Mouse (Mus musculus): Measurements from ENCODE around the gene Schip1. TPM values are rescaled to one million over a fixed set of nuclear protein-coding genes. Genes with fewer than 3 reads are reported as not detected.

Gene Schip1
- polyA plus RNA-seq, 1 experiment from 2014 or later: 2.3 TPM

DNA sequence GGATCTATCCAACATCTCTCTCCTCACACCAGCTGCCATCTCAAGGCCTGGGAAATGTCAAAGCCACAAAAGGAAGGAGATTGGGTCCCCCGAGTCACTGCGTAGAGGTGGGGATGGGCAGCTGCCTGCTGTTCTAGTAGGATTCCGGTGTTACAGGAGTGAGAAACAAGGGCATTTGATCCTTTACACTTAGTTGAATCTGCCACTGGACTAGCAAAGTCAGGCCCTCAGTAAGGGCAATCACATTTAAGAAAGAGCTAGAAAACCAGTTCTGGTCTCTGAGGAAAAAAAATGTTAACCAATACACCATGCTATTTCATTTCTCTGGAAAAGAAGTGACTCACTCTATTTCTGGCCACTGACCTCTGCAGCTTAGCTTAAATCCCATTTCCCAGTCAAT is 566.2 kb downstream of the Schip1 start:
- no peaks in the 10 kb centered on the region for H3K4me1 ChIP-seq (ENCODE audit: insufficient read depth)
- no peaks in the 10 kb centered on the region for H3K9me3 ChIP-seq (ENCODE audit: low read length)
- no peak overlapping the region for H3K27ac ChIP-seq (ENCODE audit: low read depth)
- H3K4me3 ChIP-seq (ENCODE audit: low read depth, low read length): no peak overlapping the region
- DNase-seq: no peak
- no peak overlapping the region for H3K9ac ChIP-seq (replicated peaks)
- TF ChIP-seq EP300 (IDR thresholded peaks at IDR 0.05; ENCODE audit: low read depth): no peak
- TF ChIP-seq CTCF (IDR thresholded peaks at IDR 0.05; ENCODE audit: low read depth): no peak
- 76% methylated on average over 3 of the region's 3 CpGs for WGBS (ENCODE audit: insufficient replicate concordance)
- no peak overlapping the region for H3K4me2 ChIP-seq (ENCODE audit: low read depth, low read length)
- H3K27me3 ChIP-seq (ENCODE audit: insufficient read depth, low read length): no peaks in the 10 kb centered on the region
- no peaks in the 10 kb centered on the region for H3K36me3 ChIP-seq (replicated peaks; ENCODE audit: insufficient read depth, low read length)
- ATAC-seq: no peak

DNA sequence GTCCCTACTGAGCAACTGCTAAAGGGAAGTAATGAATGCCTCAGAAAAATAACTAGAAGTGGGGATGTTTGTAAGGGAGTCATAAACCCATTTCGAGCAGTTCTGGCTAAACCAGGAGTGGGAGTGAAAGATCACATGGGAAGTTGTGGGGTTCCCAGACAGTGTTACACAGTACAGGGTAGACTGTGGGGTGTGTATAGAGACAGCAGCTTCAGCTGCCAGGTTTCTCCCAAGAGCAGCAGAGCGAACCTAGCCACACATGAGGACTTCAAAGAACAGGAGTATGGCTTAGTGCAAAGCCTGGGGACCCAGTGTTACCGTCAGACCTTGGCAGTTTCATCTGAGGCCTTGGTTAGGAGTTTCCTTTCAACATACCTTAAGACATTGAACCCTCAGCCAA is 568.1 kb downstream of the Schip1 start:
- no peaks in the 10 kb centered on the region for H3K36me3 ChIP-seq (replicated peaks; ENCODE audit: insufficient read depth, low read length)
- WGBS (ENCODE audit: insufficient replicate concordance): 67% methylated on average over 3 of the region's 3 CpGs

DNA sequence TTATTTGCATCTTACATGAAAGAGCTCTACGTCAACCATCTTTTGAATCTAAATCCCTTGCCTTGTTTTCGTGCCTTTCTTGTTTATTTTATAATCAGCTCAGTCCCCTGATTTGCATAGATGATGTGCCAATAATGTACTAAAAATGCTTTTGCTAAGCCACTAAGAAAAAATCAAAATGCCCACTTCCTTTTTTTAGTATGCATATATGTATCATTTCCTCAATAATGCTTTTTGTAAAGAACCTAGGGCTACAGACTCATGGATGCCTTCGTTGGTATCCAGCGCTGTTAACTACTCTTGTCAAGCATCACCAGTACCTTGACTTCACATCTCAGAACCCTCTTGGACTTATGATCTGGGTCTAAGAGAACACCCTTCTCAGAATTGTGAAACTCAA is 569.0 kb downstream of the Schip1 start:
- no peak overlapping the region for H3K4me2 ChIP-seq (ENCODE audit: low read depth, low read length)
- no peaks in the 10 kb centered on the region for H3K9me3 ChIP-seq (ENCODE audit: low read length)
- WGBS (ENCODE audit: insufficient replicate concordance): 75% methylated on average over 4 of the region's 4 CpGs
- DNase-seq (no peak), ATAC-seq (no peak)
- no peaks in the 10 kb centered on the region for H3K27me3 ChIP-seq (ENCODE audit: insufficient read depth, low read length)
- no peak overlapping the region for H3K9ac ChIP-seq (replicated peaks)
- H3K4me3 ChIP-seq (ENCODE audit: low read depth, low read length): no peak overlapping the region
- H3K27ac ChIP-seq (ENCODE audit: low read depth): no peak overlapping the region
- no peaks in the 10 kb centered on the region for H3K4me1 ChIP-seq (ENCODE audit: insufficient read depth)
- TF ChIP-seq EP300 (IDR thresholded peaks at IDR 0.05; ENCODE audit: low read depth) (no peak), CTCF (IDR thresholded peaks at IDR 0.05; ENCODE audit: low read depth) (no peak)
- no peaks in the 10 kb centered on the region for H3K36me3 ChIP-seq (replicated peaks; ENCODE audit: insufficient read depth, low read length)

More for the DNA sequence above, 568.1 kb downstream of the Schip1 start:
- TF ChIP-seq CTCF (IDR thresholded peaks at IDR 0.05; ENCODE audit: low read depth) (no peak), EP300 (IDR thresholded peaks at IDR 0.05; ENCODE audit: low read depth) (no peak)
- Histone ChIP-seq H3K4me3 (ENCODE audit: low read depth, low read length) (no peak overlapping the region), H3K27ac (ENCODE audit: low read depth) (no peak overlapping the region), H3K9ac (replicated peaks) (no peak overlapping the region), H3K4me1 (ENCODE audit: insufficient read depth) (no peaks in the 10 kb centered on the region), H3K27me3 (ENCODE audit: insufficient read depth, low read length) (no peaks in the 10 kb centered on the region), H3K4me2 (ENCODE audit: low read depth, low read length) (no peak overlapping the region), H3K9me3 (ENCODE audit: low read length) (no peaks in the 10 kb centered on the region)
- ATAC-seq (no peak), DNase-seq (no peak)

DNA sequence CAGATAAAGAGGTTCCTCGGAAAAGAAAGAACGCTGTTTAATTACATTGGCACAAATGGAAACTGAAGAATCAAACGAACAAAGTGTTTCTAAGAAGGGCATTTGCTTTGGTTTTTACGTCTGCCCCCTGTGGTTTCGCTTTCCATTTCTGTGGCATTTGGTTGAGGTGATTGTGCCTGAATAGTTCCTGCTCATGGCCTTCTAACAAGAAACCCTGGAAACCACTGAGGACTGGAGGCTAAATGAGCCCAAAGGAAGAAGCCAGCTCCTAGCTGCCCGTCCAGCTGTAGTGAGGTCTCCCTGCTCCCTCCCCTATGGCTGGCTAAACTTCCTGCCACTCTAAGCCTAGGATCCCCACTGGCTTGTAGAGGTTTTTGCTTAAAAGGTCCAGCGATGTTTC is 573.4 kb downstream of the Schip1 start:
- H3K9me3 ChIP-seq (ENCODE audit: low read length): no peaks in the 10 kb centered on the region
- 36% methylated on average over 7 of the region's 7 CpGs for WGBS (ENCODE audit: insufficient replicate concordance)
- no peak for TF ChIP-seq CTCF (IDR thresholded peaks at IDR 0.05; ENCODE audit: low read depth)
- TF ChIP-seq EP300 (IDR thresholded peaks at IDR 0.05; ENCODE audit: low read depth): no peak

DNA sequence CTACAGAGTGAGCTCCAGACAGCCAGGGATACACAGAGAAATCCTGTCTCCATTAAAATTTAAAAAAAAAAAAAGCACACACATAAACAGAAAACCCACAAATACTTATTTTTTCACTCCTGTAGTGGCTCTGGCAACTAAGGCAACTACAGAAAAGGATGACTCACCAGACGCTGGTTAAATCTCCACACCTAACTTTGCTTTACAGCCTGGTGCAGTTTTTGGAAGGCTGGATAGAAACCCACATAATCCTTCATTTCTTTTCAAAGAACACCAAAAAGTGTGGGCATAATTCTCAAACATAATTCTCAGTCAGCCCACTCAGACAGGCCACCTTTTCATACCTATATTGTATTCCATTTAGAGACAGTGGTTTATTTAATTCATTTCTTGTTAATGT is 574.1 kb downstream of the Schip1 start:
- H3K36me3 ChIP-seq (replicated peaks; ENCODE audit: insufficient read depth, low read length): no peaks in the 10 kb centered on the region
- H3K4me3 ChIP-seq (ENCODE audit: low read depth, low read length): no peak overlapping the region
- ATAC-seq: no peak
- no peaks in the 10 kb centered on the region for H3K9me3 ChIP-seq (ENCODE audit: low read length)
- WGBS (ENCODE audit: insufficient replicate concordance): 69% methylated on average over 1 of the region's 1 CpGs
- H3K4me1 ChIP-seq (ENCODE audit: insufficient read depth): no peaks in the 10 kb centered on the region
- no peaks in the 10 kb centered on the region for H3K27me3 ChIP-seq (ENCODE audit: insufficient read depth, low read length)
- H3K4me2 ChIP-seq (ENCODE audit: low read depth, low read length): no peak overlapping the region
- H3K27ac ChIP-seq (ENCODE audit: low read depth): no peak overlapping the region
- no peak for TF ChIP-seq EP300 (IDR thresholded peaks at IDR 0.05; ENCODE audit: low read depth)
- no peak for TF ChIP-seq CTCF (IDR thresholded peaks at IDR 0.05; ENCODE audit: low read depth)
- no peak overlapping the region for H3K9ac ChIP-seq (replicated peaks)
- no peak for DNase-seq

More for the DNA sequence above, 573.4 kb downstream of the Schip1 start:
- no peaks in the 10 kb centered on the region for H3K27me3 ChIP-seq (ENCODE audit: insufficient read depth, low read length)
- no peak overlapping the region for H3K9ac ChIP-seq (replicated peaks)
- DNase-seq (no peak), ATAC-seq (no peak)
- no peaks in the 10 kb centered on the region for H3K4me1 ChIP-seq (ENCODE audit: insufficient read depth)
- H3K27ac ChIP-seq (ENCODE audit: low read depth): no peak overlapping the region
- H3K4me2 ChIP-seq (ENCODE audit: low read depth, low read length): no peak overlapping the region
- H3K4me3 ChIP-seq (ENCODE audit: low read depth, low read length): no peak overlapping the region
- no peaks in the 10 kb centered on the region for H3K36me3 ChIP-seq (replicated peaks; ENCODE audit: insufficient read depth, low read length)

DNA sequence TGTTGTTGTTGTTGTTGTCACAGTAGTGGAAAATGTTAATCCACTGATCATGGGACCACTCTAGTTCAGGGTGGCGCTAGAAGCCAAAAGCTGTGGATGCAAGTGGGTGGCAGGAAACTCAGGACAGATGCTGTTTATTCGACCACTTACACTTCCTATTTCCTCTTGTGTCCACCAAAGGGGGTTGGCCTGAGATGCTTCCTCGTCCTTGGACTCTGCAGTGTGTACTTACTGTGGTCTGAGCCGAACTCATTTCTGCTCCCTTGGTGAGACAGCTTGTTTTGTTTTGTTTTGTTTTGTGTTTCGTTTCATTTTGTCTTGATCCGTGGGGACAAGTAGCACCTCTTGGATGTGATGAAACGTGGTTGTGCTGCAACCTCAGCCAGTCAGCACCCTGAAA is 578.3 kb downstream of the Schip1 start:
- Histone ChIP-seq H3K36me3 (replicated peaks; ENCODE audit: insufficient read depth, low read length) (no peaks in the 10 kb centered on the region), H3K9me3 (ENCODE audit: low read length) (no peaks in the 10 kb centered on the region), H3K4me2 (ENCODE audit: low read depth, low read length) (no peak overlapping the region), H3K4me3 (ENCODE audit: low read depth, low read length) (no peak overlapping the region), H3K4me1 (ENCODE audit: insufficient read depth) (0 out of 2 replicates have a peak, but pooled peaks cover 2% of the 10 kb centered on the region), H3K27me3 (ENCODE audit: insufficient read depth, low read length) (no peaks in the 10 kb centered on the region), H3K9ac (replicated peaks) (no peak overlapping the region), H3K27ac (ENCODE audit: low read depth) (peak overlapping the region; percentile 6; the same call in 1 of the 2 replicates)
- no peak for DNase-seq
- no peak for TF ChIP-seq CTCF (IDR thresholded peaks at IDR 0.05; ENCODE audit: low read depth)
- TF ChIP-seq EP300 (IDR thresholded peaks at IDR 0.05; ENCODE audit: low read depth): no peak
- no peak for ATAC-seq
- 58% methylated on average over 7 of the region's 7 CpGs for WGBS (ENCODE audit: insufficient replicate concordance)
